Mouse (Mus musculus) mature B cell (primary cell): Measurements from ENCODE around the gene Gm21887.
"Not testable (repeated sequence)": the region's sequence is repeated elsewhere in the genome, so short reads cannot be mapped to it uniquely, and the experiment has no call there.

Experiments
- in situ Hi-C: fragments of 300-500 bp; cut with MboI; formaldehyde crosslinking; loops from 2 replicates; pipeline ENCODE4 v1.14.3; 2019

Gm21887 gene

DNA sequence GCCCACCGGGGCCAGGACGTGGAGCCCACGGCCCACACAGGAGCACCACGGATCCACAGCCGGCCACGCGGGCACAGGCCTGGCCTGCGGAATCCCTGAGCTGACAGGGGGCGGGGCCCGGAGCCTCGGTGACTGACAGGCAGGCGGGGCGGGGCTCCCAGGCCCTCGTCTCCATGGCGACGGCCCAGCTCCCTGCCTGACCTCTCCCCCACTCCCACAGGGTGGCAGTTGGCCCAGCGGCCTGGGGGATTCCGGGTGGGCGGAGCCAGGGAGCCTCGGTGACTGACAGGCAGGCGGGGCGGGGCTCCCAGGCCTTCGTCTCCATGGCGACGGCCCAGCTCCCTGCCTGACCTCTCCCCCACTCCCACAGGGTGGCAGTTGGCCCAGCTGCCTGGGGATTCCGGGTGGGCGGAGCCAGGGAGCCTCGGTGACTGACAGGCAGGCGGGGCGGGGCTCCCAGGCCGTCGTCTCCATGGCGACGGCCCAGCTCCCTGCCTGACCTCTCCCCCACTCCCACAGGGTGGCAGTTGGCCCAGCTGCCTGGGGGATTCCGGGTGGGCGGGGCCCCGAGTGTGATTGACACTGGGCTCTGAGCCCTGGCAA, 11.5 kb upstream of the Gm21887 start:
- in situ Hi-C loops = not testable (repeated sequence)

DNA sequence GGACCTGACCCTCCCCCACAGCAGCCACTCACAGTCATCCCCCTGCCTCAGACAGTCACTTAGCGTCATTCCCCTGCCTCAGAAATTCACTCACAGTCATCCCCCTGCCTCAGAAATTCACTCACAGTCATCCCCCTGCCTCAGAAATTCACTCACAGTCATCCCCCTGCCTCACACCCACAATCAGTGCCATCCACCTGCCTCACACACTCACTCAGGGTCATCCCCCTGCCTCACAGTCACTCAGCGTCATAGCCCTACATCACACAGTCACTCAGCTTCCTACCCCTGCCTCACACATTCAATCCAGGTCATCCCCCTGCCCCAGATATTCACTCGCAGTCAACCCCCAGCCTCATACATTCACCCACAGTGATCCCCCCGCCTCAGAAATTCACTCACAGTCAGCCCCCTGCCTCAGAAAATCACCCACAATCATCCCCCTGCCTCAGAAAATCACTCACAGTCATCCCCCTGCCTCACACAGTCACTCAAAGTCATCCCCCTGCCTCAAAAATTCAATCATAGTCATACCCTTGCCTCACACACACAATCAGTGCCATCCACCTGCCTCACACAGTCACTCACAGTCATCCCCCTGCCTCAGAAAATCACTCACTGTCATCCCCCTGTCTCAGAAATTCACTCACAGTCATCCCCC, 10.8 kb upstream of the Gm21887 start:
- in situ Hi-C loops = not testable (repeated sequence)

GRCm38 (mm10) chrX:169999226-169999883, 10.1 kb upstream of the Gm21887 start:
- in situ Hi-C loops = not testable (repeated sequence)

- in situ Hi-C loops = not testable (repeated sequence)
Measured at GRCm38 (mm10) chrX:169999912-170000641, 9.4 kb upstream of the Gm21887 start.

- in situ Hi-C loops = not testable (repeated sequence)
Measured at GRCm38 (mm10) chrX:170000642-170001387, 8.6 kb upstream of the Gm21887 start.

- in situ Hi-C loops = not testable (repeated sequence)
Measured at GRCm38 (mm10) chrX:170001388-170001695, 8.1 kb upstream of the Gm21887 start.

DNA sequence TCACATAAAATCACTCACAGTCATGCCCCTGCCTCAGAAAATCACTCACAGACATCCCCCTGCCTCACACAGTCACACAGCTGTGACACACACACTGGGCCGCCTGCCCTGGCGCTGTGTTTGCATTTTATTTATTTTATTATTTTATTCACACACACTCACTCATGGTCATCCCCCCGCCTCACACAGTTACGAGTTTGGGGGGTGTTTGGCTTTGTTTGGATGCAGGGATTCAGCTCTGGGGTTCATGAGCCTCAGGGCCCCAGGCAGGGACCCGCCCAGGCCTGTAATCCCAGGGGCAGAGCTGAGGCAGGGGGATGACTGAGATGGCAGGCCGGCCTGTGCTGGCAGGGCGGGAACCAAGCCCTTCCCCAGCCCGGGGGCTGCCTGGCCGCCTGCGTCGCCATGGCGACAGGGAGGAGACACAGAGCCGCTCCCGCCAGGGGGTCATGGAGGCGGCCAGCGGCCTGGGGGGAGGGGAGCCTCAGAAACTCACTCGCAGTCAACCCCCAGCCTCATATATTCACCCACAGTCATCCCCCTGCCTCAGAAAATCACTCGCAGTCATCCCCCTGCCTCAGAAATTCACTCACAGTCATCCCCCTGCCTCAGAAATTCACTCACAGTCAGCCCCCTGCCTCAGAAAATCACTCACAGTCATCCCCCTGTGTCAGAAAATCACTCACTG, 6.8 kb upstream of the Gm21887 start:
- in situ Hi-C loops = not testable (repeated sequence)

DNA sequence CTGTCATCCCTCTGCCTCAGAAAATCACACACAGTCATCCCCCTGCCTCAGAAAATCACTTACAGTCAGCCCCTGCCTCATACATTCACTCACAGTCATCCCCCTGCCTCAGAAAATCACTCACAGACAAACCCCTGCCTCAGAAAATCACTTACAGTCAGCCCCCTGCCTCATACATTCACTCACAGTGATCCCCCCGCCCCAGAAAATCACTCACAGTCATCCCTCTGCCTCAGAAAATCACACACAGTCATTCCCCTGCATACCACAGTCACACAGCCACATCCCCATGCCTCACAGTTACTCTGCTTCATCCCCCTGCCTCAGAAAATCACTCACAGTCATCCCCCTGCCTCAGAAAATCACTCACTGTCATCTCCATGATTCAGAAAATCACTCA, 5.9 kb upstream of the Gm21887 start:
- in situ Hi-C loops = not testable (repeated sequence)

- in situ Hi-C loops = not testable (repeated sequence)
Measured at GRCm38 (mm10) chrX:170004236-170004635, 5.2 kb upstream of the Gm21887 start.

DNA sequence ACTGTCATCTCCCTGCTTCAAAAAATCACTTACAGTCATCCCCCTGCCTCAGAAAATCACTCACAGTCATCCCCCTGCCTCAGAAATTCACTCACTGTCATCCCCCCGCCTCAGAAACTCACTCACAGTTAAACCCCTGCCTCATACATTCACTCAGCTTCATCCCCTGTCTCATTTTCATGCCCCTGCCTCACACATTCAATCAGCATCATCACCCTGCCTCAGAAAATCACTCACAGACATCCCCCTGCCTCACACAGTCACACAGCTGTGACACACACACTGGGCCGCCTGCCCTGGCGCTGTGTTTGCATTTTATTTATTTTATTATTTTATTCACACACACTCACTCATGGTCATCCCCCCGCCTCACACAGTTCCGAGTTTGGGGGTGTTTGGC, 4.7 kb upstream of the Gm21887 start:
- in situ Hi-C loops = not testable (repeated sequence)

GRCm38 (mm10) chrX:170005194-170005593, 4.3 kb upstream of the Gm21887 start:
- in situ Hi-C loops = not testable (repeated sequence)

- in situ Hi-C loops = not testable (repeated sequence)
Measured at GRCm38 (mm10) chrX:170005695-170006297, 3.7 kb upstream of the Gm21887 start.

- in situ Hi-C loops = not testable (repeated sequence)
Measured at GRCm38 (mm10) chrX:170006694-170007247, 2.7 kb upstream of the Gm21887 start.

DNA sequence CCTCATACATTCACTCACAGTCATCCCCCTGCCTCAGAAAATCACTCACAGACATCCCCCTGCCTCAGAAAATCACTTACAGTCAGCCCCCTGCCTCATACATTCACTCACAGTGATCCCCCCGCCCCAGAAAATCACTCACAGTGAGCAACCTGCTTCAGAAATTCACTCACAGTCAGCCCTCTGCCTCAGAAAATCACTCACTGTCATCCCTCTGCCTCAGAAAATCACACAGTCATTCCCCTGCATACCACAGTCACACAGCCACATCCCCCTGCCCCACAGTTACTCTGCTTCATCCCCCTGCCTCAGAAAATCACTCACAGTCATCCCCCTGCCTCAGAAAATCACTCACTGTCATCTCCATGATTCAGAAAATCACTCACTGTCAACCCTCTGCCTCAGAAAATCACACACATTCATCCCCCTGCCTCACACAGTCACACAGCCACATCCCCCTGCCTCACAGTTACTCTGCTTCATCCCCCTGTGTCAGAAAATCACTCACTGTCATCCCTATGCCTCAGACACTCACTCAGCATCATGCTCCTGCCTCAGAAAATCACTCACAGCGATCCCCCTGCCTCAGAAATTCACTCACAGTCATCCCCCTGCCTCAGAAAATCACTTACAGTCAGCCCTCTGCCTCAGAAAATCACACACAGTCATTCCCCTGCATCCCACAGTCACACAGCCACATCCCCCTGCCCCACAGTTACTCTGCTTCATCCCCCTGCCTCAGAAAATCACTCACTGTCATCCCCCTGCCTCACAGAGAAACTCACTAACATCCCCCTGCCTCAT, 1.9 kb upstream of the Gm21887 start:
- in situ Hi-C loops = not testable (repeated sequence)

DNA sequence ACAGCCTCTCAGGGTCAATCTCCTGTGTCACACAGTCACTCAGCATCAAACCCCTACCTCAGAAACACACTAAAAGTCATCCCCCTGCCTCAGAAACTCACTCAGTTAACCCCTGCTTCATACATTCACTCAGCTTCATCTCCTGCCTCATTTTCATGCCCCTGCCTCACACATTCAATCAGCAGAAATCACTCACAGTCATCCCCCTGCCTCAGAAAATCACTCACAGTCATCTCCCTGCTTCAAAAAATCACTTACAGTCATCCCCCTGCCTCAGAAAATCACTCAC, 1.3 kb upstream of the Gm21887 start:
- in situ Hi-C loops = not testable (repeated sequence)

DNA sequence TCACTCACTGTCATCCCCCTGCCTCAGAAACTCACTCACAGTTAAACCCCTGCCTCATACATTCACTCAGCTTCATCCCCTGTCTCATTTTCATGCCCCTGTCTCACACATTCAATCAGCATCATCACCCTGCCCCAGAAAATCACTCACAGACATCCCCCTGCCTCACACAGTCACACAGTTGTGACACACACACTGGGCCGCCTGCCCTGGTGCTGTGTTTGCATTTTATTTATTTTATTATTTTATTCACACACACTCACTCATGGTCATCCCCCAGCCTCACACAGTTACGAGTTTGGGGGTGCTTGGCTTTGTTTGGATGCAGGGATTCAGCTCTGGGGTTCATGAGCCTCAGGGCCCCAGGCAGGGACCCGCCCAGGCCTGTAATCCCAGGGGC, 875 bp upstream of the Gm21887 start:
- in situ Hi-C loops = not testable (repeated sequence)

GRCm38 (mm10) chrX:170009801-170010221, 352 bp downstream of the Gm21887 start:
- in situ Hi-C loops = not testable (repeated sequence)

GRCm38 (mm10) chrX:170010581-170011528, 1.4 kb downstream of the Gm21887 start:
- in situ Hi-C loops = not testable (repeated sequence)

GRCm38 (mm10) chrX:170011529-170011879, 2.0 kb downstream of the Gm21887 start:
- in situ Hi-C loops = not testable (repeated sequence)
